Mouse (Mus musculus): ENCODE results near the gene Gpatch4. TPM values are rescaled to one million over a fixed set of nuclear protein-coding genes. Genes with fewer than 3 reads are reported as not detected.

Gene Gpatch4
- total and polyA plus RNA-seq, 3 experiments = 16.6 to 48.1 (median 27.8) TPM

DNA sequence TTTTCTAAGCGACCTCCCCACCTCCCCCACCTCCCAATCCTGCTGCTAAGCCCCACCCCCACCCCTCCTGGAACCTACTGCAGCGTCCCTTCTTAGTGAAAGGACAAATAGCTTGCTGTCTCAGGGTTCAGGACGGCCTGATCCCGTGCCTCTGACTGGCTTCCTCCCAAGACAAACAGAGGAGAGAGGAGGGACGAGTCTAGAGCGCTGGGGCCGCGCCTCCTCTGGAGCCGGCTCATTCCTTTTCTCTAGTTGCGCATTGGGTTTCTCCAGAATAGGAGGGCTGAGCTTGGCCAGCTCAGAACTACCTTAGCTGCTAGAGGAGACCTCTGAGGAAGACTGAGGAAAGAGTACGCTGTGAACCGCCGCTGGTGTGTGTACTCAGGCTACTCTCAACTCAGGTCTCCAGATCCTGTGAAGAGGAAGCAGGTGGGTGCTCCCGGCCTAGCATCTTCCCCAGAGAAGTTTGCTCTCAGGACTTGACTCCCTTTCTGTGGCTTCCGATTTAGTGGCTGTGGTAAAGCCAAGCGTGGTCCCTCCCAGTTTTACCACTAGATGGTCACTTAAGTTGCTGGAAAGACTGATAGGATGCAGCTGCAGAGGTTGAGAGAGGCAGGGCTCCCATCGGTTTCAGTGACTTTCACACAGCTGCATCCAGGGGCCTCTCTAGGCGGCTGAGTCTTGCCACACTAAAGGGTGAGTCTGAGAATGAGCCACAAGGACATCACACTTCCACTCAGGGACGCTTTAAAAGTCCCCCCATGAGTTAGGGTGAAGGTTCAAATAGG, 12.1 kb upstream of the Gpatch4 start:
- peaks cover 15% of the 10 kb centered on the region for H3K27me3 ChIP-seq (ENCODE audit: insufficient read depth, low read length)
- ATAC-seq (ENCODE audit: extremely low read depth, insufficient number of reproducible peaks, low FRiP score, poor library complexity, severe bottlenecking) (no peak), DNase-seq (ENCODE audit: low spot score) (no peak)
- no peaks in the 10 kb centered on the region for H3K36me3 ChIP-seq (replicated peaks)
- no peak overlapping the region for H3K4me3 ChIP-seq (ENCODE audit: low read depth, low read length)
- no peak for TF ChIP-seq GATA1 (IDR thresholded peaks at IDR 0.05; ENCODE audit: borderline replicate concordance, low read length)
- no peak for TF ChIP-seq CTCF (IDR thresholded peaks at IDR 0.05; ENCODE audit: low read depth, low read length)
- TF ChIP-seq POLR2AphosphoS5 (IDR thresholded peaks at IDR 0.05; ENCODE audit: insufficient replicate concordance, low read depth, low read length) = no peak
- no peak for TF ChIP-seq TAL1 (conservative IDR thresholded peaks at IDR 0.05; ENCODE audit: low read depth, low read length)
- TF ChIP-seq GATA2 (IDR thresholded peaks at IDR 0.05; ENCODE audit: borderline replicate concordance, low read depth, low read length) = no peak
- 0 out of 2 replicates have a peak, but pooled peaks cover 2% of the 10 kb centered on the region for H3K4me1 ChIP-seq (ENCODE audit: insufficient read depth, low read depth, low read length)
- peaks cover 6% of the 10 kb centered on the region; the same call in 1 of the 2 replicates for H3K9me3 ChIP-seq (replicated peaks)

DNA sequence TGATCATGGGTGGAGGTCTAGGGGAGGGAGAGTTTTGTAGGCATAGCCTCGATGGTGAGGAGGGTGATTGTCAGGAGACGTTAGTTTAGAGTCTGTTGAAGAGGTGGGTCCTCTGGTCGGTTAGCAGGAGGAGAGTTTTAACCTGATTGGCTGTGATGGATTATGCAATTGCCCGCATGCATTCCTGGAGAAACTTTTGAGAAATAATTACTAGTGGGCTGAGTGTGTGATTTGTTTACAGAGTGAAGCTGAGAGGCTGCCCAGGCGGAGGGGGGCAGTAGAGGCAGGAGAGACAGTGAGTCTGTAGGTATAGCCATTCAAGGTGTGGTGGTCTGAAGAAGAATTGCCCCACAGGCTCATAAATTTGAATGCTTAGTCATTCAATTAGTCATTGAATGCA, 9.4 kb upstream of the Gpatch4 start:
- no peak overlapping the region for H3K4me3 ChIP-seq (ENCODE audit: low read depth, low read length)
- no peak for DNase-seq (ENCODE audit: low spot score)
- H3K4me1 ChIP-seq (ENCODE audit: insufficient read depth, low read depth, low read length) = 0 out of 2 replicates have a peak, but pooled peaks cover 4% of the 10 kb centered on the region
- no peaks in the 10 kb centered on the region; the same call in 1 of the 2 replicates for H3K9me3 ChIP-seq (replicated peaks)
- no peaks in the 10 kb centered on the region for H3K36me3 ChIP-seq (replicated peaks)
- no peak for ATAC-seq (ENCODE audit: extremely low read depth, insufficient number of reproducible peaks, low FRiP score, poor library complexity, severe bottlenecking)
- peaks cover 15% of the 10 kb centered on the region for H3K27me3 ChIP-seq (ENCODE audit: insufficient read depth, low read length)
- TF ChIP-seq GATA2 (IDR thresholded peaks at IDR 0.05; ENCODE audit: borderline replicate concordance, low read depth, low read length) = no peak
- no peak for TF ChIP-seq POLR2AphosphoS5 (IDR thresholded peaks at IDR 0.05; ENCODE audit: insufficient replicate concordance, low read depth, low read length)
- no peak for TF ChIP-seq GATA1 (IDR thresholded peaks at IDR 0.05; ENCODE audit: borderline replicate concordance, low read length)
- no peak for TF ChIP-seq CTCF (IDR thresholded peaks at IDR 0.05; ENCODE audit: low read depth, low read length)
- TF ChIP-seq TAL1 (conservative IDR thresholded peaks at IDR 0.05; ENCODE audit: low read depth, low read length) = no peak

DNA sequence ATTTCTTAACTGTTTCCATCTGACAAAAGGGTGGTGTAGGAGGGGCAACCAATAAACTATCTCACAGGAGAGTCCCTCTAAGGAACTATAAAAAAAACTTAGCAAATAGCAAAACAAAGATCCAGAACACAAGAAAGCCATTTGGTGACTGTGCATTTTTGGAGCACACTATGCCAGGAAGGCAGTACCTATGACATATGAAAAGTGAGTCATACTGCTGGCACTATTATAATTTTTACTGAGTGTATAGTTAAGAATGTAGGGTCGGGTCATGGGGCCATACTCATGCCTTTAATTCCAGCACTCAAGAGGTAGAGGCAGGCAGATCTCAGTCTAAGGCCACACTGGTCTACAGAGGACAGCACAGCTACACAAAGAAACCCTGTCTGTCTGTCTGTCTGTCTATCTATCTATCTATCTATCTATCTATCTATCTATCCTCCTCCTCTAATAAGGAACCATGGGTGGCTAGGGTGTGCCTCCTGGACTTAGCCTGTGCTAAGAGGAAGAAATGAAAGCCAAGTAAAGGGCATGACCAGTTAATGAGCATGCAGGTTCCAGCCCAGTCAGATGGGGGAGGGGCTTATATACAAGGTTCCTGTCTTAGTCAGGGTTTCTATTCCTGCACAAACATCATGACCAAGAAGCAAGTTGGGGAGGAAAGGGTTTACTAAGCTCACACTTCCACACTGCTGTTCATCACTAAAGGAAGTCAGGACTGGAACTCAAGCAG, 7.2 kb upstream of the Gpatch4 start:
- no peak overlapping the region for H3K4me3 ChIP-seq (ENCODE audit: low read depth, low read length)
- H3K4me1 ChIP-seq (ENCODE audit: insufficient read depth, low read depth, low read length) = 0 out of 2 replicates have a peak, but pooled peaks cover 4% of the 10 kb centered on the region
- H3K9me3 ChIP-seq (replicated peaks) = no peaks in the 10 kb centered on the region
- DNase-seq (ENCODE audit: low spot score) (no peak), ATAC-seq (ENCODE audit: extremely low read depth, insufficient number of reproducible peaks, low FRiP score, poor library complexity, severe bottlenecking) (no peak)
- TF ChIP-seq GATA2 (IDR thresholded peaks at IDR 0.05; ENCODE audit: borderline replicate concordance, low read depth, low read length) = no peak
- TF ChIP-seq TAL1 (conservative IDR thresholded peaks at IDR 0.05; ENCODE audit: low read depth, low read length) = no peak
- no peak for TF ChIP-seq POLR2AphosphoS5 (IDR thresholded peaks at IDR 0.05; ENCODE audit: insufficient replicate concordance, low read depth, low read length)
- no peak for TF ChIP-seq CTCF (IDR thresholded peaks at IDR 0.05; ENCODE audit: low read depth, low read length)
- TF ChIP-seq GATA1 (IDR thresholded peaks at IDR 0.05; ENCODE audit: borderline replicate concordance, low read length) = no peak
- H3K36me3 ChIP-seq (replicated peaks) = no peaks in the 10 kb centered on the region
- peaks cover 27% of the 10 kb centered on the region for H3K27me3 ChIP-seq (ENCODE audit: insufficient read depth, low read length)

DNA sequence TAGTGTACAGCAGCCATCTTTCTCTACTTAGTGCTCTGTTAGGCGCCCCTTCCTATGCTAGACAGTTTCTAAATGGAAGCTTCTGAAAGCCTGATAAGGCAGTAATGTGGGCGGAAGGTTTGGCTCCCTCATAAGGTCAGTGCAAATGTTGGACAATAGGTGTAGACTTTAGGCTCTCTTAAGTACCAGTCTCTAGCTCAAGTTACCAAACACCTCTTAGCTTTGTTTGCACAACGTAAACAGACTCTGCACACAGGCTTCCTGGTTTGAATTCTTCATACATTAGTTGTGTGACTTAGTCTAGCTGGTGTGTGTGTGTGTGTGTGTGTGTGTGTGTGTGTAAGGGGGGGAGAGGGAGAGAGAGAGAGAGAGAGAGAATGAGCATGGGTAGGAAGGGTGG, 6.6 kb downstream of the Gpatch4 start:
- no peak for DNase-seq (ENCODE audit: low spot score)
- TF ChIP-seq GATA1 (IDR thresholded peaks at IDR 0.05; ENCODE audit: borderline replicate concordance, low read length) = no peak
- TF ChIP-seq GATA2 (IDR thresholded peaks at IDR 0.05; ENCODE audit: borderline replicate concordance, low read depth, low read length) = no peak
- no peak for TF ChIP-seq POLR2AphosphoS5 (IDR thresholded peaks at IDR 0.05; ENCODE audit: insufficient replicate concordance, low read depth, low read length)
- no peak for TF ChIP-seq TAL1 (conservative IDR thresholded peaks at IDR 0.05; ENCODE audit: low read depth, low read length)
- TF ChIP-seq CTCF (IDR thresholded peaks at IDR 0.05; ENCODE audit: low read depth, low read length) = no peak
- no peaks in the 10 kb centered on the region for H3K9me3 ChIP-seq (replicated peaks)
- no peak for ATAC-seq (ENCODE audit: extremely low read depth, insufficient number of reproducible peaks, low FRiP score, poor library complexity, severe bottlenecking)
- peaks cover 12% of the 10 kb centered on the region for H3K4me1 ChIP-seq (ENCODE audit: insufficient read depth, low read depth, low read length)
- no peak overlapping the region for H3K4me3 ChIP-seq (ENCODE audit: low read depth, low read length)
- H3K27me3 ChIP-seq (ENCODE audit: insufficient read depth, low read length) = no peaks in the 10 kb centered on the region
- peaks cover 90% of the 10 kb centered on the region for H3K36me3 ChIP-seq (replicated peaks)

DNA sequence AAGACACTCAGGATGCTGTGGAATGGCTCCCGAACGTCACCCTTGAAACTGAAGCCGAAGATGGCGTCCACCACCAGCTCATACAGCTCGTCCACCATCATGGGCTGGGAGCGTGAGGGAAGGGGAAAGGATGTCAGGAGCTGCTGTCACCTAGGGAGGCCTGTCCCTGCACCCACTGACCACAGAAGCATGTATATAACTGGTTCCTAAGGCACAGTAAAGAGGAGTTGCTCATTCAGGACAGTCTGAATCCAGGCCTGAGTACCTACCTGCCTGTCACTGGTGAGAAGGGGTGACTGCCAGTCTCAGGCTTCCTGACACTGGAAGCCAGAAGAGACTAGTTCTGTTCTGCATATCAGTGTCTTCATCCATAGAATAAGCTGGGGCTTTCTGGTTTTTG, 14.1 kb downstream of the Gpatch4 start:
- H3K4me3 ChIP-seq (ENCODE audit: low read depth, low read length) = peak overlapping the region; percentile 49
- H3K36me3 ChIP-seq (replicated peaks) = peaks cover 50% of the 10 kb centered on the region

More for the DNA sequence above, 14.1 kb downstream of the Gpatch4 start:
- no peak for DNase-seq (ENCODE audit: low spot score)
- no peaks in the 10 kb centered on the region for H3K9me3 ChIP-seq (replicated peaks)
- H3K4me1 ChIP-seq (ENCODE audit: insufficient read depth, low read depth, low read length) = peaks cover 23% of the 10 kb centered on the region
- no peak for ATAC-seq (ENCODE audit: extremely low read depth, insufficient number of reproducible peaks, low FRiP score, poor library complexity, severe bottlenecking)
- no peaks in the 10 kb centered on the region for H3K27me3 ChIP-seq (ENCODE audit: insufficient read depth, low read length)
- peak; percentile 16; the same call in 1 of the 2 replicates for TF ChIP-seq POLR2AphosphoS5 (IDR thresholded peaks at IDR 0.05; ENCODE audit: insufficient replicate concordance, low read depth, low read length)
- no peak for TF ChIP-seq GATA1 (IDR thresholded peaks at IDR 0.05; ENCODE audit: borderline replicate concordance, low read length)

Measured in G1E (cell line).